Mouse (Mus musculus): ENCODE data around the gene Sema3c. TPM values are rescaled to one million over a fixed set of nuclear protein-coding genes. Genes with fewer than 3 reads are reported as not detected.
"Not testable (repeated sequence)": the region's sequence is repeated elsewhere in the genome, so short reads cannot be mapped to it uniquely, and the experiment has no call there.

The Sema3c gene
- 10 to 100 TPM; 20.3 to 22.2 (median 21.3) TPM for total RNA-seq (2022)

- peak; percentile 2 for DNase-seq (ENCODE audit: low spot score)
Measured at GRCm38 (mm10) chr5:17573694-17574380, at the start of gene Sema3c. Sema3c (plus strand) TSS chr5:17574281.

GRCm38 (mm10) chr5:17531165-17531564 lies 42.9 kb upstream of the Sema3c start:
- DNase-seq (ENCODE audit: low spot score): not testable (repeated sequence)

GRCm38 (mm10) chr5:17543141-17543540 lies 30.9 kb upstream of the Sema3c start:
- DNase-seq (ENCODE audit: low spot score): peak; percentile 3

- peak; percentile 9 for DNase-seq (ENCODE audit: low spot score)
Measured at GRCm38 (mm10) chr5:17544904-17545449, 29.1 kb upstream of the Sema3c start.

- DNase-seq (ENCODE audit: low spot score): no peak
Measured at GRCm38 (mm10) chr5:17551693-17552092, 22.4 kb upstream of the Sema3c start.

- no peak for DNase-seq (ENCODE audit: low spot score)
Measured at GRCm38 (mm10) chr5:17556073-17556473, 18.0 kb upstream of the Sema3c start.

GRCm38 (mm10) chr5:17556715-17557265 lies 17.3 kb upstream of the Sema3c start:
- no peak for DNase-seq (ENCODE audit: low spot score)

GRCm38 (mm10) chr5:17571571-17571970 lies 2.5 kb upstream of the Sema3c start:
- DNase-seq (ENCODE audit: low spot score): no peak

GRCm38 (mm10) chr5:17574413-17575182 lies 517 bp downstream of the Sema3c start:
- DNase-seq (ENCODE audit: low spot score): peak; percentile 50

GRCm38 (mm10) chr5:17575183-17575495 lies 1.1 kb downstream of the Sema3c start:
- peak; percentile 2 for DNase-seq (ENCODE audit: low spot score)

- DNase-seq (ENCODE audit: low spot score): no peak
Measured at GRCm38 (mm10) chr5:17576069-17576468, 2.0 kb downstream of the Sema3c start.

GRCm38 (mm10) chr5:17582047-17582515 lies 8.0 kb downstream of the Sema3c start:
- no peak for DNase-seq (ENCODE audit: low spot score)

- DNase-seq (ENCODE audit: low spot score): peak; percentile 11
Measured at GRCm38 (mm10) chr5:17584299-17584945, 10.3 kb downstream of the Sema3c start.

GRCm38 (mm10) chr5:17586518-17587210 lies 12.6 kb downstream of the Sema3c start:
- no peak for DNase-seq (ENCODE audit: low spot score)

- DNase-seq (ENCODE audit: low spot score): no peak
Measured at GRCm38 (mm10) chr5:17591908-17592307, 17.8 kb downstream of the Sema3c start.

GRCm38 (mm10) chr5:17601700-17602099 lies 27.6 kb downstream of the Sema3c start:
- DNase-seq (ENCODE audit: low spot score): no peak

GRCm38 (mm10) chr5:17620619-17621018 lies 46.5 kb downstream of the Sema3c start:
- no peak for DNase-seq (ENCODE audit: low spot score)

GRCm38 (mm10) chr5:17622564-17622963 lies 48.5 kb downstream of the Sema3c start:
- DNase-seq (ENCODE audit: low spot score): no peak

GRCm38 (mm10) chr5:17628606-17629005 lies 54.5 kb downstream of the Sema3c start:
- no peak for DNase-seq (ENCODE audit: low spot score)

- DNase-seq (ENCODE audit: low spot score): no peak
Measured at GRCm38 (mm10) chr5:17629599-17629998, 55.5 kb downstream of the Sema3c start.

GRCm38 (mm10) chr5:17639519-17639918 lies 65.4 kb downstream of the Sema3c start:
- DNase-seq (ENCODE audit: low spot score): no peak
